Mouse (Mus musculus) limb, embryonic 13.5 days (tissue): ENCODE data around the gene Kyat1. TPM values are rescaled to one million over a fixed set of nuclear protein-coding genes. Genes with fewer than 3 reads are reported as not detected.
A peak's percentile ranks its signal among the peaks of the same experiment; 100 is the strongest.
"Not testable (repeated sequence)": the region's sequence is repeated elsewhere in the genome, so short reads cannot be mapped to it uniquely, and the experiment has no call there.

Source experiments
- ATAC-seq: fragments of 200-750 bp; cut with Nextera tagmentation; 2 replicates; pipeline ENCODE4 v1.8.0; 2017; ENCODE audit warnings: low read depth, moderate number of reproducible peaks, moderate TSS enrichment; ENCODE audit not compliant: low FRiP score
- H3K27ac ChIP-seq: fragments of 300-500 bp; sonication (generic); 2 replicates; pipeline ENCODE4 v1.5.1; 2015; ENCODE audit warnings: inconsistent platforms, mild to moderate bottlenecking, moderate library complexity
- H3K27me3 ChIP-seq: fragments of 300-500 bp; sonication (generic); 2 replicates; pipeline ENCODE4 v1.6.1; 2015; ENCODE audit warnings: mild to moderate bottlenecking, inconsistent platforms
- H3K36me3 ChIP-seq: fragments of 300-500 bp; sonication (generic); 2 replicates; pipeline ENCODE4 v1.6.1; 2015; ENCODE audit warnings: inconsistent platforms, mild to moderate bottlenecking, moderate library complexity
- H3K4me1 ChIP-seq: fragments of 300-500 bp; sonication (generic); 2 replicates; pipeline ENCODE4 v1.6.1; 2015; ENCODE audit warnings: inconsistent platforms
- H3K4me2 ChIP-seq: fragments of 300-500 bp; sonication (generic); replicated peaks from 2 replicates; pipeline ENCODE4 v1.6.1; 2015; ENCODE audit warnings: inconsistent platforms, mild to moderate bottlenecking, moderate library complexity
- H3K4me3 ChIP-seq: fragments of 300-500 bp; sonication (generic); 2 replicates; pipeline ENCODE4 v1.5.1; 2015; ENCODE audit warnings: moderate library complexity, mild to moderate bottlenecking, inconsistent platforms
- H3K9ac ChIP-seq: fragments of 300-500 bp; sonication (generic); 2 replicates; pipeline ENCODE4 v1.6.1; 2015; ENCODE audit warnings: mild to moderate bottlenecking, inconsistent platforms
- H3K9me3 ChIP-seq: fragments of 300-500 bp; sonication (generic); 2 replicates; pipeline ENCODE4 v1.6.1; 2016; ENCODE audit warnings: inconsistent platforms
- WGBS: fragments of 180-500 bp; shearing (Covaris S2); methylation state at CpG from one replicate; pipeline ENCODE4 v1.1.7; 2015; 5-methylcytosine and 5-hydroxymethylcytosine counted together
- polyA plus RNA-seq: library from polyadenylated mRNA; unstranded; fragments of >200 nt; fragmentation: Nextera tagmentation; extraction: Ambion mirVana; gene quantifications from 2 replicates; pipeline ENCODE4 v1.2.1, GENCODE M21; 2015

The Kyat1 gene
- polyA plus RNA-seq, 1 experiment from 2014 or later = 7.8 TPM

DNA sequence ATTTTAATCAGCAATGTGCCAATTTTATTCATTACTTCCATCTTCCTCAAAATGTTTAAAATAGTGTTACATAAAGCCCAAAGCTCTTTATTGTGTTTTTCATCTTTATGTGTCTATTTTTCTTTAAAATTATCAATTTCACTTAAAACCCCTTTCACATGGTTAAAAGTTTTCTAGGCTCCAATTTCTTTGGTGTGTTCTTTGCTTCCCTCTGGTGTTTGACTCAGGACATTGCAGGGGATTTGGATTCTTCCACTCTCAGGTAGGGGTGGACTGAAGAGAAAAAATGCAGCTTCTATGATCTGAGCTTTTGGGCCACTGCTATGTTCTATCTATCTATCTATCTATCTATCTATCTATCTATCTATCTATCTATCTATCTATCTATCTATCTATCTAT lies 43.8 kb downstream of the Kyat1 start:
- Histone ChIP-seq H3K4me1 (no peaks in the 10 kb centered on the region), H3K27ac (no peak overlapping the region), H3K9me3 (peaks cover 13% of the 10 kb centered on the region), H3K4me3 (no peak overlapping the region), H3K9ac (no peak overlapping the region), H3K4me2 (no peak overlapping the region), H3K36me3 (no peaks in the 10 kb centered on the region), H3K27me3 (no peaks in the 10 kb centered on the region)
- no peak for ATAC-seq

DNA sequence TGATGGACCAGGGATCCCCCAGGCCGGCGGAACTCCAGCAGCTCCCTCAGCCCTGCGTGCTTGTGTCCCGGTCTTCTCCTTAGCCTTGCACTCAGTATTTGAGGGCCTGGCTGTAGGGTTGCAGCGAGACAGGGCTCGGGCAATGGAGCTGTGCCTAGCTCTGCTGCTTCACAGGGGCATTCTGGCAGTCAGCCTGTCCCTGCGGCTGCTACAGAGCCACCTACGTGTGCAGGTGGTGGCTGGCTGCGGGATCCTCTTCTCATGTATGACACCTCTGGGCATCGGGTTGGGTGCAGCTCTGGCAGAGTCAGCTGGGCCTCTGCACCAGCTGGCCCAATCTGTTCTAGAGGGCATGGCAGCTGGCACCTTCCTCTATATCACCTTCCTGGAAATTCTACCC lies 45.8 kb downstream of the Kyat1 start:
- not testable (repeated sequence) for H3K9ac ChIP-seq, H3K9me3 ChIP-seq, H3K27ac ChIP-seq, H3K4me2 ChIP-seq, H3K4me1 ChIP-seq, ATAC-seq, H3K27me3 ChIP-seq, H3K4me3 ChIP-seq, H3K36me3 ChIP-seq
- 78% methylated on average over 7 of the region's 10 CpGs for WGBS

DNA sequence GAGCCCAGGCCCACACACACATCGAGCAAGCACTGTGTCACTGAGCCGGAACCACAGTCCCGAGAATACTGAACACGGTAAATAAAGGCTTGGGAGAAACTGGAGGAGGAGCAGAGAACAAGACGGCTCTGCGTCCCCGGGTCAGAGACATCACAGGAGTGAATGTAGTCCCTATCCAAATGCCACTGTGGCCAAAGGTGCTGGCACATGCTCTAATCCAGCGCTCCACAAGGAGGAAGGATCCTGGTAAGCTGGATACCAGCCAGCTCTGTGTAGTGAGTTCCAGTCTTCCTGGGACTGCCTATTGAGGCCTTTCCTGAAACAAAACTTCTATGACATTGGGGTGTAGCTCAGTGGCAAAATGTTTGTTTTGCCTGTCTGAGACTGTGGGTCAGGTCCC lies 53.0 kb downstream of the Kyat1 start:
- no peak overlapping the region for H3K4me3 ChIP-seq
- peaks cover 45% of the 10 kb centered on the region for H3K36me3 ChIP-seq
- H3K9me3 ChIP-seq = no peaks in the 10 kb centered on the region
- ATAC-seq = no peak
- H3K4me2 ChIP-seq = no peak overlapping the region
- 84% methylated on average over 8 of the region's 8 CpGs for WGBS
- H3K27ac ChIP-seq = no peak overlapping the region
- H3K4me1 ChIP-seq = no peaks in the 10 kb centered on the region
- H3K27me3 ChIP-seq = no peaks in the 10 kb centered on the region
- H3K9ac ChIP-seq = no peak overlapping the region

DNA sequence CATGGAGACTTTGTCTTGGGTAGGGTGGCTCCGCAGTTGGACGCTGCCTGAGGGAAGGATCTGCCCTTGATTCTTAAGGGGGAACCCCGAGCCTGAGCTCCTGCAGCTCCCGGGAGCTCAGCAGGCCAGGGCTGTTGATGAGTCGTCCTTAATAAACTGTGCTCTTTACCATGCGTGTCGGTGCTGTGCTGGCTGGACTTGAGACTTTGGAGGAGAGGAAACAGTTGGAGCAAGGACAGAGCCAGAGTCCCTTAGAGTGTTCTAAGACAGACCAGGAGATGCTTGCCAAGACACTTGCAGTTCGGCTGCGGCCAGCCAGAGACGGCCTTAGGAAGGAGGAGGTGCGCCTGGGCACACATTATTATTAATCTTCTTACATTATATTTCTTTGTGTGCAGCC lies 53.8 kb downstream of the Kyat1 start:
- H3K36me3 ChIP-seq = peaks cover 53% of the 10 kb centered on the region
- WGBS = 87% methylated on average over 11 of the region's 11 CpGs
- no peak for ATAC-seq

DNA sequence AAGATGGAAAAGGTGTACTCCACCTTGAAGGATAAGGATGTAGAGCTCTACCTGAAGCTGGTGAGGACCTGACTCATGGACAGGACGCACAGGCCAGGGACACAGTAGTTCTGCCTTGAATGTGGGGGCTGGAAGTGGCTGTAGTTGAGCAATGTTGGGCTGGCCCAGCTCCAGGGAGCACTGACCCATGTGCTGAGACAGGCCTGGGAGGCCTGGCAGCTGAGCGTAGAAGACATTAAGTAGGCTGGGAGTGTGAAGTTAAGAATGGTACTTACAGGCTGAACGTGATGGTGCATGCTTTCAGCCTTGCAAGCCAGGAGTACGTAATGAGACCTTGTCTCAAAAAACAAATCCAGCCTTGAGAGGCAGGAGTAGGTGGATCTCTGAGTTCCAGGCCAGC lies 58.2 kb downstream of the Kyat1 start:
- Histone ChIP-seq H3K4me1 (no peaks in the 10 kb centered on the region), H3K27me3 (no peaks in the 10 kb centered on the region), H3K9ac (no peak overlapping the region), H3K27ac (no peak overlapping the region), H3K4me3 (no peak overlapping the region), H3K9me3 (no peaks in the 10 kb centered on the region), H3K36me3 (peaks cover 92% of the 10 kb centered on the region), H3K4me2 (no peak overlapping the region)
- WGBS = 94% methylated on average over 4 of the region's 4 CpGs
- ATAC-seq = no peak

More for the DNA sequence above, 53.8 kb downstream of the Kyat1 start:
- Histone ChIP-seq H3K27ac (no peak overlapping the region), H3K27me3 (no peaks in the 10 kb centered on the region), H3K4me2 (no peak overlapping the region), H3K9me3 (no peaks in the 10 kb centered on the region), H3K9ac (no peak overlapping the region), H3K4me3 (no peak overlapping the region), H3K4me1 (no peaks in the 10 kb centered on the region)

DNA sequence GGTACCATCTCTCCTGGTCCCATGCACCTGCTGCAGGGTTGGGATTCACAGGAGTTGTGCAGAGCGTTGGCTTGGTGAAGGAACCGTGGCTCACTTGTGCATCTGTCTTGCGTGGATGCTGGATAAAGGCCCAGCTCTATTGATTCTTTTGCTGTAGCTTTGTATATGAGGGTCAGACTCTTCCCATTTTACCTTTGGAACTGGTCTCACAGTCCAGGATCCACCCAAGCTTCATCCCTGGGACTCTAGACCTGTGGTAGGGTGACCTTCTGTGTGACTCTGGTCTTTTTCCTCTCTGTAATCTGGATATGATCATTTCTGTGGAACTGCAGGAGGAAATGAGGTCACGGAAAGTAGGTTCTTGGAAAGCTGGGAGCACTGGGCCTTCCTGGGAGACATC lies 61.2 kb downstream of the Kyat1 start:
- H3K4me3 ChIP-seq = no peak overlapping the region
- no peaks in the 10 kb centered on the region for H3K27me3 ChIP-seq
- ATAC-seq = no peak
- H3K9ac ChIP-seq = no peak overlapping the region
- no peaks in the 10 kb centered on the region for H3K4me1 ChIP-seq
- no peaks in the 10 kb centered on the region for H3K9me3 ChIP-seq
- H3K27ac ChIP-seq = no peak overlapping the region
- no peak overlapping the region for H3K4me2 ChIP-seq
- WGBS = 98% methylated on average over 4 of the region's 4 CpGs
- H3K36me3 ChIP-seq = peaks cover 95% of the 10 kb centered on the region

DNA sequence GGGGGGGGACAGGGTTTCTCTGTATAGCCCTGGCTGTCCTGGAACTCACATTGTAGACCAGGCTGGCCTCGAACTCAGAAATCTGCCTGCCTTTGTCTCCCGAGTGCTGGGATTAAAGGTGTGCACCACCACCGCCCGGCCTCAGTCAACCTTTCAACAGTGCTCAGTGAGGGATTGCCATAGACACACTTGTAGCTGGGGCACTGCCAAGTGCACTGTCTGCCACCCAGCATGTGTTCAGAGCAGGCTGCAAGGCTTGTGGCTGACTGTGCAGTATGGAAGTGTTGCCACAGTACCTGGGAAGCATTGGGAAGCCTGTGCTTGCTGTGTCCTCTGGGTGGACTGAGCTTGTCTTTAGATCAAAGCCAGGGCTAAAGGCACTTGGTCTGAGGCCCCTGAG lies 65.6 kb downstream of the Kyat1 start:
- not testable (repeated sequence) for H3K4me3 ChIP-seq, H3K27ac ChIP-seq, ATAC-seq, H3K9me3 ChIP-seq, H3K9ac ChIP-seq, H3K4me2 ChIP-seq, H3K4me1 ChIP-seq, H3K27me3 ChIP-seq
- H3K36me3 ChIP-seq = peaks cover 95% of the 10 kb centered on the region
- 91% methylated on average over 4 of the region's 4 CpGs for WGBS

DNA sequence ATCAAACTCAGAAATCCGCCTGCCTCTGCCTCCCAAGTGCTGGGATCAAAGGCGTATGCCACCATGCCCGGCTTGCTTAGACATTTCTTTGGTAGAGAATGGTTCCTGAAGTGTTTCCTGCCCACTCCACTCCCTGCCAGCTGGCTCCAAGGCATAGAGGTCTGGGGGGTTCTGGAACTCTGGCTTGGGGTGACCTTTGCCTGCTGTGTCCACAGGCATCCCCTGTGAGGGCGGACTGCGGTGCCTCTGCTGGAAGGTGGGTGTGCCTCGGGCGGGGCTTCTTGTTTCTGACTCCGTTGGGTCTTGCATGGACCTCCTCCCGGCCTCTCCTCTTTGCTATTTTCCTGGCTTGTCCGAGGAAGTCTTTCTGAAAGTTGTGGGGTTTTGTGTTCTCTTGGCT lies 69.2 kb downstream of the Kyat1 start:
- Histone ChIP-seq H3K4me1 (peaks cover 25% of the 10 kb centered on the region), H3K27me3 (no peaks in the 10 kb centered on the region), H3K4me2 (no peak overlapping the region), H3K27ac (no peak overlapping the region), H3K9ac (peak overlapping the region; percentile 19; the same call in 1 of the 2 replicates), H3K9me3 (no peaks in the 10 kb centered on the region), H3K4me3 (no peak overlapping the region), H3K36me3 (peaks cover 63% of the 10 kb centered on the region)
- WGBS = 89% methylated on average over 10 of the region's 10 CpGs
- ATAC-seq = no peak

Other genes starting within 250 kb of the Kyat1 start
- 85.5 and 90.7 TPM in 2 replicates for gene Sptan1, start 240.3 kb downstream of the Kyat1 start, polyA plus RNA-seq
- gene Wdr34, start 157.0 kb downstream of the Kyat1 start, polyA plus RNA-seq = 40.4 and 42.5 TPM in 2 replicates
- 514 and 554 TPM in 2 replicates for gene Set, start 148.5 kb downstream of the Kyat1 start, polyA plus RNA-seq
- gene Pkn3, start 128.2 kb downstream of the Kyat1 start, polyA plus RNA-seq = 8.6 and 10.0 TPM in 2 replicates
- 25.3 and 27.9 TPM in 2 replicates for gene Zdhhc12, start 112.2 kb downstream of the Kyat1 start, polyA plus RNA-seq
- gene Zer1, start 81.3 kb downstream of the Kyat1 start, polyA plus RNA-seq = 11.2 and 12.5 TPM in 2 replicates
- 10.1 and 10.7 TPM in 2 replicates for gene Tbc1d13, start 72.1 kb downstream of the Kyat1 start, polyA plus RNA-seq
- 17.2 and 19.2 TPM in 2 replicates for gene Endog, start 34.4 kb downstream of the Kyat1 start, polyA plus RNA-seq
- 87.8 and 96.7 TPM in 2 replicates for gene Spout1, start 27.4 kb downstream of the Kyat1 start, polyA plus RNA-seq
- gene Lrrc8a, start 31.9 kb upstream of the Kyat1 start, polyA plus RNA-seq = 49.1 and 51.6 TPM in 2 replicates
- 0.22 TPM in 1 of 2 replicates, not detected in the other for gene Gm28035, start 34.7 kb upstream of the Kyat1 start, polyA plus RNA-seq
- gene Phyhd1, start 60.4 kb upstream of the Kyat1 start, polyA plus RNA-seq = 4.1 and 4.5 TPM in 2 replicates
- not detected in 2 replicates for gene Gm28038, start 75.2 kb upstream of the Kyat1 start, polyA plus RNA-seq
- 30.8 and 32.0 TPM in 2 replicates for gene Dolk, start 80.5 kb upstream of the Kyat1 start, polyA plus RNA-seq
- 33.7 and 41.2 TPM in 2 replicates for gene Nup188, start 80.5 kb upstream of the Kyat1 start, polyA plus RNA-seq
- gene Sh3glb2, start 153.5 kb upstream of the Kyat1 start, polyA plus RNA-seq = 82.7 and 85.0 TPM in 2 replicates
- gene Miga2, start 158.4 kb upstream of the Kyat1 start, polyA plus RNA-seq = 24.3 and 26.6 TPM in 2 replicates
- 33.1 and 33.5 TPM in 2 replicates for gene Dolpp1, start 186.4 kb upstream of the Kyat1 start, polyA plus RNA-seq
- gene Crat, start 210.0 kb upstream of the Kyat1 start, polyA plus RNA-seq = 28.0 and 31.1 TPM in 2 replicates
- 144 and 150 TPM in 2 replicates for gene Ptpa, start 210.2 kb upstream of the Kyat1 start, polyA plus RNA-seq